Mouse (Mus musculus) neural tube, embryonic 12.5 days (tissue): Measurements from ENCODE around the gene Nemp1. TPM values are rescaled to one million over a fixed set of nuclear protein-coding genes. Genes with fewer than 3 reads are reported as not detected.

Experiments
- ATAC-seq: fragments of 200-750 bp; cut with Nextera tagmentation; 2 replicates; pipeline ENCODE4 v1.8.0; 2017; ENCODE audit warnings: low read depth, mild to moderate bottlenecking, moderate TSS enrichment, moderate library complexity; ENCODE audit not compliant: low FRiP score
- H3K27ac ChIP-seq: fragments of 300-500 bp; sonication (generic); 2 replicates; pipeline ENCODE4 v1.5.1; 2016
- H3K27me3 ChIP-seq: fragments of 300-500 bp; sonication (generic); replicated peaks from 2 replicates; pipeline ENCODE4 v1.6.1; 2016; ENCODE audit warnings: mild to moderate bottlenecking
- H3K36me3 ChIP-seq: fragments of 300-500 bp; sonication (generic); 2 replicates; pipeline ENCODE4 v1.6.1; 2016; ENCODE audit warnings: mild to moderate bottlenecking
- H3K4me1 ChIP-seq: fragments of 300-500 bp; sonication (generic); 2 replicates; pipeline ENCODE4 v1.6.1; 2016
- H3K4me2 ChIP-seq: fragments of 300-500 bp; sonication (generic); replicated peaks from 2 replicates; pipeline ENCODE4 v1.6.1; 2016; ENCODE audit warnings: mild to moderate bottlenecking
- H3K4me3 ChIP-seq: fragments of 300-500 bp; sonication (generic); 2 replicates; pipeline ENCODE4 v1.5.1; 2016
- H3K9ac ChIP-seq: fragments of 300-500 bp; sonication (generic); 2 replicates; pipeline ENCODE4 v1.6.1; 2016; ENCODE audit warnings: mild to moderate bottlenecking
- H3K9me3 ChIP-seq: fragments of 300-500 bp; sonication (generic); 2 replicates; pipeline ENCODE4 v1.6.1; 2016; ENCODE audit warnings: mild to moderate bottlenecking
- WGBS: fragments of 180-500 bp; shearing (Covaris S2); methylation state at CpG from one replicate; pipeline ENCODE4 v1.1.7; 2016; 5-methylcytosine and 5-hydroxymethylcytosine counted together
- polyA plus RNA-seq: library from polyadenylated mRNA; unstranded; fragments of >200 nt; fragmentation: Nextera tagmentation; extraction: Ambion mirVana; gene quantifications from 2 replicates; pipeline ENCODE4 v1.2.1, GENCODE M21; 2016

The Nemp1 gene
- polyA plus RNA-seq, 1 experiment from 2014 or later, result 8.0 TPM

GRCm38 (mm10) chr10:127668093-127669050 lies 1.7 kb downstream of the Nemp1 start, which contains the start of gene Nab2:
TSS of gene Nab2 (minus strand) at chr10:127668568.
- H3K27me3 ChIP-seq, result peaks cover 55% of the 10 kb centered on the region

DNA sequence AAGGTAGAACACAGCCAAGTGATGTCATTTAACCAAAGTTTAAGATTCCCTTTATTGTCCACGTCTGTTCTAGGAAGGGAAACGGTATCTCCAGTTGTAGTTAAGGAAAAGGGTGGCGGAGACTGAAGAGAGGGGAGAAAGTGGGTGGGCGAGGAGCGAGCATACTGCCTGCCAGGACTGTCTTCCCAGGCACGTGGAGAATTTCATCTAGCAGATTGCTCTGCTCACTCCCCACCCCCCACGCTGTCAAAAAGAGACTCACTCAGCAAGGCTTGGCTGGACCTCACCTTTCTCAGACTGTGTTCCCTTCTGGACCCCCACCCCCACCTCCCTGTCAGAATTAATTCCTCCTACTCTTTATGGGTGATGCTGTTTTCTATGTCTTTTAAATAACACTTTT lies 2.5 kb downstream of the Nemp1 start:
- Histone ChIP-seq H3K4me1 (peaks cover 39% of the 10 kb centered on the region; the same call in 1 of the 2 replicates), H3K27me3 (peaks cover 47% of the 10 kb centered on the region), H3K36me3 (no peaks in the 10 kb centered on the region), H3K27ac (no peak overlapping the region), H3K4me3 (no peak overlapping the region), H3K4me2 (peak overlapping the region; percentile 82), H3K9ac (no peak overlapping the region), H3K9me3 (no peaks in the 10 kb centered on the region)
- 26% methylated on average over 7 of the region's 7 CpGs for WGBS
- no peak for ATAC-seq

More at GRCm38 (mm10) chr10:127668093-127669050, 1.7 kb downstream of the Nemp1 start, which contains the start of gene Nab2:
- Histone ChIP-seq H3K4me3 (peak within 1 kb of the TSS; percentile 53), H3K4me2 (peak within 1 kb of the TSS; percentile 82), H3K9ac (peak within 1 kb of the TSS; percentile 56), H3K36me3 (no peaks in the 10 kb centered on the region), H3K9me3 (no peaks in the 10 kb centered on the region), H3K27ac (peak within 1 kb of the TSS; percentile 54; the same call in 1 of the 2 replicates), H3K4me1 (peaks cover 39% of the 10 kb centered on the region; the same call in 1 of the 2 replicates)
- WGBS, result 3% methylated on average over 40 of the region's 40 CpGs
- peak; percentile 19; the same call in 1 of the 2 replicates for ATAC-seq

GRCm38 (mm10) chr10:127670185-127670584 lies 3.5 kb downstream of the Nemp1 start:
- peaks cover 29% of the 10 kb centered on the region; the same call in 1 of the 2 replicates for H3K4me1 ChIP-seq
- no peak overlapping the region for H3K4me2 ChIP-seq
- H3K27me3 ChIP-seq, result peaks cover 37% of the 10 kb centered on the region
- no peak overlapping the region for H3K27ac ChIP-seq
- no peaks in the 10 kb centered on the region for H3K9me3 ChIP-seq
- no peak overlapping the region for H3K9ac ChIP-seq
- H3K36me3 ChIP-seq, result no peaks in the 10 kb centered on the region
- 93% methylated on average over 2 of the region's 2 CpGs for WGBS
- no peak overlapping the region for H3K4me3 ChIP-seq
- no peak for ATAC-seq

GRCm38 (mm10) chr10:127671276-127671675 lies 4.6 kb downstream of the Nemp1 start:
- 48% methylated on average over 2 of the region's 2 CpGs for WGBS
- Histone ChIP-seq H3K4me2 (no peak overlapping the region), H3K27me3 (peaks cover 26% of the 10 kb centered on the region), H3K9ac (no peak overlapping the region), H3K4me1 (peaks cover 19% of the 10 kb centered on the region; the same call in 1 of the 2 replicates), H3K4me3 (no peak overlapping the region), H3K36me3 (no peaks in the 10 kb centered on the region), H3K9me3 (no peaks in the 10 kb centered on the region), H3K27ac (no peak overlapping the region)
- ATAC-seq, result no peak

DNA sequence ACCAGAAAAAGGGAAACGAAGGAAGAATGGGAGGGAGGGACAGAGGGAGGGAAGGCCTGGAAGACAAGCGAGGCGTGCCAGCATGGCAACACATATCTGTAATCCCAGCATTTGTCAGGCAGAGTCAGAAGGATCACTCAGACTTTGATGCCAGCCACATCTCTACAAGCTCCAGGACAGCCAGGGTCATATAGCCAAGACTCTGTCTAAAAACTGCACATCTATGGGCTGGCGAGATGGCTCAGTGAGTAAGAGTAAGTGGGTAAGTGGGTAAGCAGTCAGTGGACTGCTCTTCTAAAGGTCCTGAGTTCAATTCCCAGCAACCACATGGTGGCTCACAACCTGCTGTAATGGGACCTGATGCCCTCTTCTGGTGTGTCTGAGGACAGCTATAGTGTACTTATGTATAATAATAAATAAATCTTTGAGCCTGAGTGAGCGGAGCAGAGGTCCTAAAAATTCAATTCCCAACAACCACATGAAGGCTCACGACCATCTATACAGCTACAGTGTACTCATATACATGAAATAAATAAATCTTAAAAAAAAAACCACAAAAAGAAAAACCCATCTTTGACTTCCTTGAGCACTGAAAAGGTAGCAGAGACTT lies 7.5 kb downstream of the Nemp1 start:
- WGBS, result 93% methylated on average over 6 of the region's 6 CpGs
- no peak overlapping the region for H3K9ac ChIP-seq
- H3K4me2 ChIP-seq, result no peak overlapping the region
- no peaks in the 10 kb centered on the region for H3K9me3 ChIP-seq
- no peak overlapping the region for H3K4me3 ChIP-seq
- peaks cover 12% of the 10 kb centered on the region; the same call in 1 of the 2 replicates for H3K4me1 ChIP-seq
- no peak overlapping the region for H3K27ac ChIP-seq
- H3K27me3 ChIP-seq, result 0 out of 2 replicates have a peak, but pooled peaks cover 7% of the 10 kb centered on the region
- H3K36me3 ChIP-seq, result no peaks in the 10 kb centered on the region
- ATAC-seq, result no peak

- Histone ChIP-seq H3K27me3 (no peaks in the 10 kb centered on the region), H3K9ac (no peak overlapping the region), H3K4me1 (peaks cover 12% of the 10 kb centered on the region; the same call in 1 of the 2 replicates), H3K4me3 (no peak overlapping the region), H3K9me3 (no peaks in the 10 kb centered on the region), H3K4me2 (no peak overlapping the region), H3K27ac (no peak overlapping the region), H3K36me3 (no peaks in the 10 kb centered on the region)
- WGBS, result 92% methylated on average over 8 of the region's 8 CpGs
- no peak for ATAC-seq
Measured at GRCm38 (mm10) chr10:127674794-127675522, 8.3 kb downstream of the Nemp1 start.

- ATAC-seq, result no peak
- Histone ChIP-seq H3K27me3 (no peaks in the 10 kb centered on the region), H3K27ac (no peak overlapping the region), H3K36me3 (no peaks in the 10 kb centered on the region), H3K4me2 (peak overlapping the region; percentile 89), H3K4me3 (peak overlapping the region; percentile 49; the same call in 1 of the 2 replicates), H3K9ac (no peak overlapping the region), H3K4me1 (peaks cover 12% of the 10 kb centered on the region; the same call in 1 of the 2 replicates), H3K9me3 (no peaks in the 10 kb centered on the region)
- WGBS, result 61% methylated on average over 5 of the region's 5 CpGs
Measured at GRCm38 (mm10) chr10:127675859-127676398, 9.2 kb downstream of the Nemp1 start.

DNA sequence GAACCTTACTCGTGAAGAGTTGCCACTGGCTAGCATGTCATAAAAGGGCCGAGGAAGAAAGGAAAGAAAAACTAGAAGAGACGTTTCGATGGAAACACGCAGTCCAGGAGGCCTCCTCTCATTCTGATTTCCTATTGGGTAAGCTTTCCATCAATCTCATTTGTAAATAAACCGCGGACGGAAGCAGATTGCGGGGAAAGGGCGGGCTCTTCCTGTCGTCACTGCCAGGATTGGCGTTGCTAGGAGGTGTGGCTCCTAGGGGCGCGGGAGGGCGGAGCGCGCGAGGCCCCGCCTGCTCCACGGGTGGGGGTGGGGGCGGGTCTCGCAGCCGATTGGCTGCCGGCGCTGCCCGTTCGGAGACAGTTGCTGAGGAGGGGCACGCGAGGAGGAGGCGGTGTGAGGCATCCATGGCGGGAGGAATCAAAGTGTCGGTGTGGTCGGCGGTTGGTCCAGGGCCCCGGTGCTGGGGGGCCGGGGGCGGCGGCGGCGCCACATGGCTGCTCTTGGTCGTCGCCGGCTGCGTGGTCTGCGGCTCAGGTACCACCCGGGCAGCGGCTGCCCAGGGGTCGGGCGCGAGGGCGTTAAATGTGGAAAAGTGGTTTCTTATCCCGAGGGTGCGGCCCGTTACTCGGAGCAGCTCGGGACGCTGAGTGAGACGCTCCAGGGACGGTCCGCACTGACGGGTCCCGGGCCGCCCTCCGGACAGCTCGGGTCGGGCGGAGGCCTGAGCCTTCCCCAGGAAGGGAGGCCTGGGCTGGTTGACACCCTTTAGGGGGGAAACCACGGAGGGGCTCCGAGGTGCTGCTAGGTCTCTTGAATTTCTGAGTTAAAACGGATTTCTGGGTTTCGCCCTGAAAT lies 10.2 kb downstream of the Nemp1 start:
- no peaks in the 10 kb centered on the region for H3K9me3 ChIP-seq
- H3K27me3 ChIP-seq, result no peaks in the 10 kb centered on the region
- H3K4me2 ChIP-seq, result peak overlapping the region; percentile 89
- under 1% methylated on average over 71 of the region's 71 CpGs for WGBS
- peak overlapping the region; percentile 65 for H3K9ac ChIP-seq
- peaks cover 12% of the 10 kb centered on the region; the same call in 1 of the 2 replicates for H3K4me1 ChIP-seq
- no peak overlapping the region for H3K27ac ChIP-seq
- peak overlapping the region; percentile 49 for H3K4me3 ChIP-seq
- H3K36me3 ChIP-seq, result no peaks in the 10 kb centered on the region
- ATAC-seq, result peak; percentile 96

DNA sequence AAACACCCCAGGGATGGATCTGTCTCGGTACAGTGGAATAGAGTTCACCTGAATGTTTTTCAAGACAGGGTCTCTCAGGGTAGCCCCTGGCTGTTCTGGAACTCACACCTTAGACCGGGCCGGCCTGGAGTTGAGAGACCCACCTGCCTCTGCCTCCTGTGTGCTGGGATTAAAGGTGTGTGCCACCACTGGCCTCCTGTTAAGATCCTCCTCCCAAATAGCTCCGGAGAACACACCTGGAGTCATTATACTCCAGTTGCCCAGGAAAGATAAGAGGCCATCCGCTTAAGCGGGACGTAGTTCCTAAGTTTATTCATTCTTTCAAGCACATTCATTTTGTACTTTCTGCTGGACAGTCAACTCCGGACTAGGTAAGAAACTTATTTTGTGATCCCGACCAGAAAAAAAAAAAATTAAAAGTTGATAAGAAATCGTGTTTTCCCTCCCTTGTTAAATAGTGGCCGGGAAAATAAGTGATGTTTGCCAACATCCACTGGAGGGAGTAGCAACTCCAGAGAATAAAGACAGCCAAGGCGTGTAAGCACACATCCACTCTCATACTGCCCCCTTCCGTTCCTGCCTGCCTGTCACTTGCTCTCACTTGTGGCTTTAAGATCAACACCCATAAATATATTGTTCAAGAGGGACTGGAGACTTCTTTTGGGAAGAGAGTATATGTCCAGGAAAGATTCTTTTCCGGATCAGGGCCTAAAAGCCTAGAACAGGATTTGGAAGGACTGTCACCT lies 11.1 kb downstream of the Nemp1 start:
- Histone ChIP-seq H3K9ac (peak overlapping the region; percentile 65), H3K9me3 (no peaks in the 10 kb centered on the region), H3K36me3 (no peaks in the 10 kb centered on the region), H3K4me2 (peak overlapping the region; percentile 89), H3K27me3 (no peaks in the 10 kb centered on the region), H3K4me1 (peaks cover 12% of the 10 kb centered on the region; the same call in 1 of the 2 replicates), H3K4me3 (peak overlapping the region; percentile 49), H3K27ac (no peak overlapping the region)
- peak; percentile 22; the same call in 1 of the 2 replicates for ATAC-seq
- WGBS, result 15% methylated on average over 14 of the region's 14 CpGs

GRCm38 (mm10) chr10:127679208-127679607 lies 12.5 kb downstream of the Nemp1 start:
- Histone ChIP-seq H3K27me3 (no peaks in the 10 kb centered on the region), H3K9ac (no peak overlapping the region; the same call in 1 of the 2 replicates), H3K9me3 (no peaks in the 10 kb centered on the region), H3K4me1 (peaks cover 12% of the 10 kb centered on the region; the same call in 1 of the 2 replicates), H3K4me2 (no peak overlapping the region), H3K36me3 (no peaks in the 10 kb centered on the region), H3K27ac (no peak overlapping the region), H3K4me3 (no peak overlapping the region)
- 91% methylated on average over 1 of the region's 1 CpGs for WGBS
- no peak for ATAC-seq
